Mouse (Mus musculus) stomach, embryonic 15.5 days (tissue): ENCODE measurements around the gene Icmt. TPM values are rescaled to one million over a fixed set of nuclear protein-coding genes. Genes with fewer than 3 reads are reported as not detected.

Experiments
- ATAC-seq: fragments of 200-750 bp; cut with Nextera tagmentation; 2 replicates; pipeline ENCODE4 v1.8.0; 2017; ENCODE audit warnings: low read depth, moderate number of reproducible peaks, moderate TSS enrichment; ENCODE audit not compliant: insufficient read depth, low FRiP score
- H3K27ac ChIP-seq: fragments of 300-500 bp; sonication (generic); 2 replicates; pipeline ENCODE4 v1.5.1; 2015; ENCODE audit warnings: mild to moderate bottlenecking, inconsistent platforms
- H3K27me3 ChIP-seq: fragments of 300-500 bp; sonication (generic); replicated peaks from 2 replicates; pipeline ENCODE4 v1.6.1; 2015; ENCODE audit warnings: inconsistent platforms
- H3K36me3 ChIP-seq: fragments of 300-500 bp; sonication (generic); 2 replicates; pipeline ENCODE4 v1.6.1; 2015; ENCODE audit warnings: inconsistent platforms
- H3K4me1 ChIP-seq: fragments of 300-500 bp; sonication (generic); 2 replicates; pipeline ENCODE4 v1.6.1; 2015; ENCODE audit warnings: inconsistent platforms
- H3K4me2 ChIP-seq: fragments of 300-500 bp; sonication (generic); 2 replicates; pipeline ENCODE4 v1.6.1; 2015; ENCODE audit warnings: mild to moderate bottlenecking, inconsistent platforms
- H3K4me3 ChIP-seq: fragments of 300-500 bp; sonication (generic); replicated peaks from 2 replicates; pipeline ENCODE4 v1.5.1; 2015; ENCODE audit warnings: inconsistent platforms
- H3K9ac ChIP-seq: fragments of 300-500 bp; sonication (generic); 2 replicates; pipeline ENCODE4 v1.6.1; 2015; ENCODE audit warnings: inconsistent platforms
- H3K9me3 ChIP-seq: fragments of 300-500 bp; sonication (generic); 2 replicates; pipeline ENCODE4 v1.6.1; 2016; ENCODE audit warnings: inconsistent platforms
- WGBS: fragments of 180-500 bp; shearing (Covaris S2); methylation state at CpG from one replicate; pipeline ENCODE4 v1.1.7; 2015; 5-methylcytosine and 5-hydroxymethylcytosine counted together
- polyA plus RNA-seq: library from polyadenylated mRNA; unstranded; fragments of >200 nt; fragmentation: Nextera tagmentation; extraction: Ambion mirVana; gene quantifications from 2 replicates; pipeline ENCODE4 v1.2.1, GENCODE M21; 2015

The Icmt gene
- polyA plus RNA-seq = 19.1 and 21.4 TPM in 2 replicates

GRCm38 (mm10) chr4:152296874-152297861 lies at the start of gene Icmt:
Icmt (plus strand) TSS chr4:152297227.
- ATAC-seq = peak; percentile 96
- Histone ChIP-seq H3K27ac (peak within 1 kb of the TSS; percentile 84), H3K36me3 (peaks cover 13% of the 10 kb centered on the region; the same call in 1 of the 2 replicates), H3K27me3 (peaks cover 19% of the 10 kb centered on the region), H3K4me1 (peaks cover 19% of the 10 kb centered on the region), H3K9me3 (no peaks in the 10 kb centered on the region), H3K4me3 (peak within 1 kb of the TSS; percentile 84), H3K9ac (peak within 1 kb of the TSS; percentile 93), H3K4me2 (peak within 1 kb of the TSS; percentile 95)
- WGBS = under 1% methylated on average over 119 of the region's 119 CpGs

GRCm38 (mm10) chr4:152250615-152251014 lies 46.4 kb upstream of the Icmt start:
- Histone ChIP-seq H3K4me2 (no peak overlapping the region), H3K4me1 (no peaks in the 10 kb centered on the region), H3K27me3 (no peaks in the 10 kb centered on the region), H3K9ac (no peak overlapping the region), H3K9me3 (no peaks in the 10 kb centered on the region), H3K36me3 (no peaks in the 10 kb centered on the region), H3K27ac (no peak overlapping the region), H3K4me3 (no peak overlapping the region)
- 81% methylated on average over 6 of the region's 6 CpGs for WGBS
- no peak for ATAC-seq

- WGBS = 63% methylated on average over 9 of the region's 9 CpGs
- Histone ChIP-seq H3K9me3 (no peaks in the 10 kb centered on the region), H3K4me3 (no peak overlapping the region), H3K9ac (no peak overlapping the region), H3K4me2 (no peak overlapping the region), H3K36me3 (no peaks in the 10 kb centered on the region), H3K4me1 (no peaks in the 10 kb centered on the region), H3K27ac (no peak overlapping the region), H3K27me3 (no peaks in the 10 kb centered on the region)
- no peak for ATAC-seq
Measured at GRCm38 (mm10) chr4:152253183-152253759, 43.8 kb upstream of the Icmt start.

GRCm38 (mm10) chr4:152257070-152257469 lies 40.0 kb upstream of the Icmt start:
- H3K9ac ChIP-seq = no peak overlapping the region
- peak; percentile 56; the same call in 1 of the 2 replicates for ATAC-seq
- H3K27me3 ChIP-seq = no peaks in the 10 kb centered on the region
- H3K27ac ChIP-seq = no peak overlapping the region
- no peaks in the 10 kb centered on the region for H3K9me3 ChIP-seq
- H3K4me1 ChIP-seq = peaks cover 3% of the 10 kb centered on the region; the same call in 1 of the 2 replicates
- 0 out of 2 replicates have a peak, but pooled peaks cover 3% of the 10 kb centered on the region for H3K36me3 ChIP-seq
- no peak overlapping the region for H3K4me3 ChIP-seq
- H3K4me2 ChIP-seq = no peak overlapping the region
- WGBS = 29% methylated on average over 6 of the region's 6 CpGs

- H3K36me3 ChIP-seq = 0 out of 2 replicates have a peak, but pooled peaks cover 3% of the 10 kb centered on the region
- no peaks in the 10 kb centered on the region for H3K27me3 ChIP-seq
- H3K4me2 ChIP-seq = no peak overlapping the region
- H3K4me1 ChIP-seq = peaks cover 11% of the 10 kb centered on the region
- H3K27ac ChIP-seq = no peak overlapping the region
- ATAC-seq = no peak
- no peak overlapping the region for H3K9ac ChIP-seq
- 94% methylated on average over 8 of the region's 8 CpGs for WGBS
- H3K9me3 ChIP-seq = no peaks in the 10 kb centered on the region
- no peak overlapping the region for H3K4me3 ChIP-seq
Measured at GRCm38 (mm10) chr4:152260451-152260850, 36.6 kb upstream of the Icmt start.

GRCm38 (mm10) chr4:152262187-152262586 lies 34.8 kb upstream of the Icmt start:
- H3K36me3 ChIP-seq = 0 out of 2 replicates have a peak, but pooled peaks cover 3% of the 10 kb centered on the region

GRCm38 (mm10) chr4:152263089-152263488 lies 33.9 kb upstream of the Icmt start:
- ATAC-seq = no peak
- no peak overlapping the region for H3K4me3 ChIP-seq
- H3K9ac ChIP-seq = no peak overlapping the region
- H3K36me3 ChIP-seq = 0 out of 2 replicates have a peak, but pooled peaks cover 3% of the 10 kb centered on the region
- H3K4me2 ChIP-seq = no peak overlapping the region
- no peaks in the 10 kb centered on the region for H3K27me3 ChIP-seq
- H3K27ac ChIP-seq = no peak overlapping the region
- H3K9me3 ChIP-seq = no peaks in the 10 kb centered on the region
- H3K4me1 ChIP-seq = peaks cover 11% of the 10 kb centered on the region
- 61% methylated on average over 9 of the region's 9 CpGs for WGBS

More at GRCm38 (mm10) chr4:152262187-152262586, 34.8 kb upstream of the Icmt start:
- no peak for ATAC-seq
- Histone ChIP-seq H3K4me1 (peaks cover 11% of the 10 kb centered on the region), H3K9ac (no peak overlapping the region), H3K27me3 (no peaks in the 10 kb centered on the region), H3K27ac (no peak overlapping the region), H3K4me2 (no peak overlapping the region), H3K9me3 (no peaks in the 10 kb centered on the region), H3K4me3 (no peak overlapping the region)
- 67% methylated on average over 9 of the region's 9 CpGs for WGBS

GRCm38 (mm10) chr4:152263512-152264176 lies 33.4 kb upstream of the Icmt start:
- WGBS = 32% methylated on average over 10 of the region's 10 CpGs

GRCm38 (mm10) chr4:152264177-152264530 lies 32.9 kb upstream of the Icmt start:
- Histone ChIP-seq H3K4me2 (no peak overlapping the region), H3K9me3 (no peaks in the 10 kb centered on the region)

More at GRCm38 (mm10) chr4:152263512-152264176, 33.4 kb upstream of the Icmt start:
- Histone ChIP-seq H3K4me3 (no peak overlapping the region), H3K9ac (no peak overlapping the region), H3K4me1 (peaks cover 11% of the 10 kb centered on the region), H3K4me2 (no peak overlapping the region), H3K27ac (no peak overlapping the region), H3K36me3 (0 out of 2 replicates have a peak, but pooled peaks cover 3% of the 10 kb centered on the region), H3K27me3 (no peaks in the 10 kb centered on the region), H3K9me3 (no peaks in the 10 kb centered on the region)
- ATAC-seq = peak; percentile 65

GRCm38 (mm10) chr4:152264867-152265568 lies 32.0 kb upstream of the Icmt start:
- H3K9ac ChIP-seq = no peak overlapping the region
- no peak overlapping the region for H3K27ac ChIP-seq

More at GRCm38 (mm10) chr4:152264177-152264530, 32.9 kb upstream of the Icmt start:
- WGBS = 56% methylated on average over 4 of the region's 4 CpGs
- Histone ChIP-seq H3K4me3 (no peak overlapping the region), H3K27ac (no peak overlapping the region), H3K27me3 (no peaks in the 10 kb centered on the region), H3K4me1 (peaks cover 11% of the 10 kb centered on the region), H3K9ac (no peak overlapping the region), H3K36me3 (0 out of 2 replicates have a peak, but pooled peaks cover 3% of the 10 kb centered on the region)
- ATAC-seq = no peak

GRCm38 (mm10) chr4:152265791-152266190 lies 31.2 kb upstream of the Icmt start:
- no peak overlapping the region for H3K4me3 ChIP-seq
- no peak for ATAC-seq
- H3K9ac ChIP-seq = no peak overlapping the region
- no peak overlapping the region for H3K4me2 ChIP-seq
- H3K9me3 ChIP-seq = no peaks in the 10 kb centered on the region
- WGBS = 61% methylated on average over 5 of the region's 5 CpGs
- H3K27me3 ChIP-seq = no peaks in the 10 kb centered on the region
- 0 out of 2 replicates have a peak, but pooled peaks cover 2% of the 10 kb centered on the region for H3K36me3 ChIP-seq
- peaks cover 12% of the 10 kb centered on the region for H3K4me1 ChIP-seq
- H3K27ac ChIP-seq = no peak overlapping the region

More at GRCm38 (mm10) chr4:152264867-152265568, 32.0 kb upstream of the Icmt start:
- H3K4me1 ChIP-seq = peaks cover 11% of the 10 kb centered on the region
- no peak overlapping the region for H3K4me2 ChIP-seq
- H3K36me3 ChIP-seq = 0 out of 2 replicates have a peak, but pooled peaks cover 3% of the 10 kb centered on the region
- ATAC-seq = no peak
- H3K4me3 ChIP-seq = no peak overlapping the region
- H3K27me3 ChIP-seq = no peaks in the 10 kb centered on the region
- H3K9me3 ChIP-seq = no peaks in the 10 kb centered on the region
- 88% methylated on average over 9 of the region's 9 CpGs for WGBS
